Mouse (Mus musculus): ENCODE results near the gene Tmem223.
A peak's percentile ranks its signal among the peaks of the same experiment; 100 is the strongest.

Gene Tmem223

GRCm38 (mm10) chr19:8803204-8803780 is 32.5 kb downstream of the Tmem223 start:
- DNase-seq (ENCODE audit: low spot score), result no peak

- DNase-seq (ENCODE audit: low spot score), result no peak
These were observed 33.3 kb downstream of the Tmem223 start for GRCm38 (mm10) chr19:8803879-8804660.

- DNase-seq (ENCODE audit: low spot score), result no peak
These were observed 36.0 kb downstream of the Tmem223 start for GRCm38 (mm10) chr19:8806810-8807209.

DNA sequence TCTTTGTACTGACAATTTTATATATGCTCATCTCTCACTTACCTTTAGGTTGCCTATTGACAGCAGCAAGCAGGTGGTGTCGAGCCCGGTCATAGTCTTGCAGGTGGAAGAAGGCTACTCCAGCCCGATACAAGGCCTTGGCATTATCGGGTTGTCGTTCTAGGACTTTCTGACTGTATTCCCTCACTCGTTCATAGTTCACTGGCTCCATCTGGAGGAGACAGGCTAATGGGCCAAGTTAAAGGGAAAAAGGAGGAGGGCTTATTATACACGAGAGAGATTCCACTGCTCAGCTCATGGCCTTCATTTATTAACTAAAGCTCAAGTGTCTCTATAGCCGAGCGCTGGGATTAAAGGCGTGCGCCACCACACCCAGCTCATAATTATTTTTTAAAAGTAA is 45.0 kb downstream of the Tmem223 start:
- DNase-seq (ENCODE audit: low spot score), result no peak

DNA sequence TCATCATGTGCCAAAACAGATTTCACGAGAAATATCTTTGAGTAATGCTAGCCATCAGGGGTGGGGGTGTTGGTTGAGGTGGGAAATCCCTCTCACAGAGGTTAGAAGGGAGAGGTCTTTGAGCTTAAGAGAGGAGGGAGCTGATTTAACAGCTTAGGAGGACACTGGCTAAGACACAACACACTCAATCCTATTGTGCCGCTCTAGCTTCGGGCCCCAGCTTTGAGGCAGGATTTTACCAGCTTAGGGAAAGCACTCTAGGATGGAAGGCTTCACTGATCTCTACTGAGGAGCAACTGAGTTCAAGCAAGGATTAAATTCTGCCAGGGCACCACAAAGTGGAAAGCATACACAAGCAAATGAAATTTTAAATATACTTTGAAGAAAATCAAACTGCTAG is 46.2 kb downstream of the Tmem223 start:
- no peak for DNase-seq (ENCODE audit: low spot score)

- DNase-seq (ENCODE audit: low spot score), result no peak
These were observed 47.6 kb downstream of the Tmem223 start for GRCm38 (mm10) chr19:8818301-8818798.

- peak; percentile 99 for DNase-seq (ENCODE audit: low spot score)
These were observed 48.2 kb downstream of the Tmem223 start, which contains the start of gene Ttc9c for GRCm38 (mm10) chr19:8818801-8819595. Gene Ttc9c, minus strand, starts transcription at chr19:8819333.

DNA sequence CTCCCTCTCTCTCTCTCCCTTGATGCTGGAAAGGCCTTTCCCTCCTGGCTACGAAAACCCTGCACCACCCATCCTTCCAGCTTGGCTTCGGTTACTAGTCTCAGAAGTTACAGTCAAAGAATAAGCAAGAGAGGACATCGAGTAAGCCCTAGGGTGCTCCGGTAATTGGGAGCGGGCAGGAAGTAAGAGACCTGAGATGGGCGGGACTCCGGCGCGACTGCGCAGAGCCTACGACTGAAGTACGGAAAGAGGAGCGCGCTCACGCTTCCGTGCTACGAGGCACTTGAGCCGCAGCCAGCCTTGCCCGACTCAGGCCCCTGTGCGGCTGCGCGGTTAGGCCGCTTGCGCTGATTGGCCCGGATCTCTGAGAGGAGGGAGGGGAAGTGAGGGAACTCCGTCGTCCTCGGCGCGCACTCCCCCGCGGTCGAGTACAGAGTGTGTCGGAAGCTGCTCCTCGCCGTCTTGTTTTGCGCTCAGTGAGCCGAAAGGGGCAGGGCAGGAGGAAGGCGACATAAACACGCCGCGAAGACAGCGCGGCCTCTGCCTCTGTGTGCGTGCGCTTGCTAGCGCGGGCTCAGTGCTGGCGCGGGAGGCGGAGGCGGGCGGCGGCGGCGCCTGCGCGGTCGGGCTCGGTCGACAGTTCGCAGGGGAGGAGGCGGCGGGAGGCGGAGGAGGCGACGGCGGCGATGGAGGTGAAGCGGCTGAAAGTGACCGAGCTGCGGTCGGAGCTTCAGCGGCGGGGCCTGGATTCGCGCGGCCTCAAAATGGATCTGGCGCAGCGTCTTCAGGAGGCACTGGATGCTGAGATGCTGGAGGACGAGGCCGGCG is 49.0 kb downstream of the Tmem223 start, which contains the start of gene Hnrnpul2:
Gene Hnrnpul2, plus strand, starts transcription at position 415 of the 828 bp plus-strand sequence.
- peak; percentile 99 for DNase-seq (ENCODE audit: low spot score)

DNA sequence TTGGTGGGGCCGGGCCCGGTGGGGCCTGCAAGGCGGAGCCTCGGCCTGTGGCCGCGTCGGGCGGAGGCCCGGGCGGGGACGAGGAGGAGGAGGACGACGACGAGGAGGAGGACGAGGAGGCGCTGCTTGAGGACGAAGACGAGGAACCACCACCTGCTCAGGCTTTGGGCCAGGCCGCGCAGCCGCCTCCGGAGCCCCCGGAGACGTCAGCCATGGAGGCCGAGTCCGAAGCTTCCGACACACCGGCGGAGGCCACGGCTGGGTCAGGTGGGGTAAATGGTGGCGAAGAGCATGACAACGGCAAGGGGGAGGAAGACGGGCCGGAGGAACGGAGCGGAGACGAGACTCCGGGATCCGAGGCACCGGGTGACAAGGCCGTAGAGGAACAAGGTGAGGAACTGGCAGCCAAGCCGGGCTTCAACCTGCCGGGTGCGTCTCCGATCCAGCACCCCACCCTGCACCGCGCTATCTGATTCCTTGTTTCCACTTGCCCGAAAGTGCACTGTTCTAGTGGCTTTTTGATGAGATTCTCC is 49.7 kb downstream of the Tmem223 start:
- DNase-seq (ENCODE audit: low spot score), result peak; percentile 36

DNA sequence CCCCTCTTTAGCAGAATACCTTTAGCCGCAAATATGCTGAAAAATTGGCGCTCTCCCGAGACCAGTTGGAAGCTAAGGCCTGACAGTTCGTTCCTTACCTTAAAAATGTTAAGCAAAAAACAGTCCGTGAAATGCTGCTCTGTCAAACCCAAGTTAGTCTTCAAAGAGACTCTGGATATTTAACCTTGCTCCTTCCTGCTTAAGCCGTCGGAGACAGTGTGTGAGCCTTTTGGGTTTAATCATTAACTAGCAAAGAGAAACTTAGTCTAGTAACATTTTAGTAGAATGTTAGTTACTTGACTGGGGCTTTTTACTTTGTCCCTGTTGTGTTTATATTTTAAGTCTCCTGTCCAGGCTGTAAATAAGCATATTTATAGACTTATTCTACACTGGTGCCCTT is 50.4 kb downstream of the Tmem223 start:
- DNase-seq (ENCODE audit: low spot score), result peak; percentile 42
